Mouse (Mus musculus): Measurements from ENCODE around the gene Dnajc5. TPM values are rescaled to one million over a fixed set of nuclear protein-coding genes. Genes with fewer than 3 reads are reported as not detected.

Dnajc5 gene
- polyA plus RNA-seq, 1 experiment from 2014 or later = 69.8 TPM

GRCm38 (mm10) chr2:181568272-181569008 is 48.2 kb downstream of the Dnajc5 start:
- no peaks in the 10 kb centered on the region for H3K27me3 ChIP-seq (ENCODE audit: control insufficient read depth, insufficient read depth, low read length)
- ATAC-seq (ENCODE audit: insufficient number of reproducible peaks, insufficient read depth, low FRiP score, low read depth) = no peak
- WGBS = 57% methylated on average over 7 of the region's 7 CpGs

GRCm38 (mm10) chr2:181569856-181570255 is 49.6 kb downstream of the Dnajc5 start:
- Histone ChIP-seq H3K36me3 (ENCODE audit: control insufficient read depth, insufficient read depth, low read length) (peaks cover 37% of the 10 kb centered on the region), H3K4me3 (ENCODE audit: control insufficient read depth in 1 of 2, insufficient read depth in 1 of 2, low read depth in 1 of 2, low read length in 2 of 2) (no peak overlapping the region), H3K27me3 (ENCODE audit: control insufficient read depth, insufficient read depth, low read length) (no peaks in the 10 kb centered on the region), H3K4me2 (ENCODE audit: low read length) (no peak overlapping the region), H3K9me3 (ENCODE audit: control insufficient read depth, low read length) (no peaks in the 10 kb centered on the region), H3K4me1 (ENCODE audit: control insufficient read depth in 2 of 2, insufficient read depth in 2 of 2, low read length in 2 of 2) (0 out of 4 replicates have a peak, but pooled peaks cover 0 to 2% of the 10 kb centered on the region in 2 experiments), H3K27ac (replicated peaks in 1 of 2; ENCODE audit: control insufficient read depth in 1 of 2, insufficient read depth in 1 of 2, low read depth in 2 of 2, low read length in 2 of 2) (no peak overlapping the region), H3K9ac (ENCODE audit: low read length) (no peak overlapping the region)
- no peak for ATAC-seq (ENCODE audit: insufficient number of reproducible peaks, insufficient read depth, low FRiP score, low read depth)
- 85% methylated on average over 10 of the region's 10 CpGs for WGBS

More at GRCm38 (mm10) chr2:181568272-181569008, 48.2 kb downstream of the Dnajc5 start:
- no peak overlapping the region for H3K4me3 ChIP-seq (ENCODE audit: control insufficient read depth in 1 of 2, insufficient read depth in 1 of 2, low read depth in 1 of 2, low read length in 2 of 2)
- H3K36me3 ChIP-seq (ENCODE audit: control insufficient read depth, insufficient read depth, low read length) = peaks cover 23% of the 10 kb centered on the region
- H3K27ac ChIP-seq (replicated peaks in 1 of 2; ENCODE audit: control insufficient read depth in 1 of 2, insufficient read depth in 1 of 2, low read depth in 2 of 2, low read length in 2 of 2) = no peak overlapping the region
- no peaks in the 10 kb centered on the region for H3K9me3 ChIP-seq (ENCODE audit: control insufficient read depth, low read length)
- H3K9ac ChIP-seq (ENCODE audit: low read length) = no peak overlapping the region
- 0 out of 4 replicates have a peak, but pooled peaks cover 0 to 2% of the 10 kb centered on the region in 2 experiments for H3K4me1 ChIP-seq (ENCODE audit: control insufficient read depth in 2 of 2, insufficient read depth in 2 of 2, low read length in 2 of 2)
- H3K4me2 ChIP-seq (ENCODE audit: low read length) = no peak overlapping the region

- H3K4me2 ChIP-seq (ENCODE audit: low read length) = no peak overlapping the region
- 0 out of 4 replicates have a peak, but pooled peaks cover 0 to 2% of the 10 kb centered on the region in 2 experiments for H3K4me1 ChIP-seq (ENCODE audit: control insufficient read depth in 2 of 2, insufficient read depth in 2 of 2, low read length in 2 of 2)
- WGBS = 80% methylated on average over 8 of the region's 8 CpGs
- H3K4me3 ChIP-seq (ENCODE audit: control insufficient read depth in 1 of 2, insufficient read depth in 1 of 2, low read depth in 1 of 2, low read length in 2 of 2) = no peak overlapping the region
- H3K9ac ChIP-seq (ENCODE audit: low read length) = no peak overlapping the region
- H3K36me3 ChIP-seq (ENCODE audit: control insufficient read depth, insufficient read depth, low read length) = peaks cover 38% of the 10 kb centered on the region
- H3K9me3 ChIP-seq (ENCODE audit: control insufficient read depth, low read length) = no peaks in the 10 kb centered on the region
- H3K27ac ChIP-seq (replicated peaks in 1 of 2; ENCODE audit: control insufficient read depth in 1 of 2, insufficient read depth in 1 of 2, low read depth in 2 of 2, low read length in 2 of 2) = no peak overlapping the region
- no peaks in the 10 kb centered on the region for H3K27me3 ChIP-seq (ENCODE audit: control insufficient read depth, insufficient read depth, low read length)
- ATAC-seq (ENCODE audit: insufficient number of reproducible peaks, insufficient read depth, low FRiP score, low read depth) = no peak
Measured at GRCm38 (mm10) chr2:181570375-181570774, 50.1 kb downstream of the Dnajc5 start.

GRCm38 (mm10) chr2:181570921-181571595 is 50.8 kb downstream of the Dnajc5 start:
- no peaks in the 10 kb centered on the region for H3K27me3 ChIP-seq (ENCODE audit: control insufficient read depth, insufficient read depth, low read length)
- 0 out of 4 replicates have a peak, but pooled peaks cover 0 to 2% of the 10 kb centered on the region in 2 experiments for H3K4me1 ChIP-seq (ENCODE audit: control insufficient read depth in 2 of 2, insufficient read depth in 2 of 2, low read length in 2 of 2)
- WGBS = 59% methylated on average over 6 of the region's 6 CpGs
- no peak overlapping the region for H3K4me2 ChIP-seq (ENCODE audit: low read length)
- no peak overlapping the region for H3K27ac ChIP-seq (replicated peaks in 1 of 2; ENCODE audit: control insufficient read depth in 1 of 2, insufficient read depth in 1 of 2, low read depth in 2 of 2, low read length in 2 of 2)
- peaks cover 38% of the 10 kb centered on the region for H3K36me3 ChIP-seq (ENCODE audit: control insufficient read depth, insufficient read depth, low read length)
- H3K9me3 ChIP-seq (ENCODE audit: control insufficient read depth, low read length) = no peaks in the 10 kb centered on the region
- H3K9ac ChIP-seq (ENCODE audit: low read length) = no peak overlapping the region
- H3K4me3 ChIP-seq (ENCODE audit: control insufficient read depth in 1 of 2, insufficient read depth in 1 of 2, low read depth in 1 of 2, low read length in 2 of 2) = no peak overlapping the region
- ATAC-seq (ENCODE audit: insufficient number of reproducible peaks, insufficient read depth, low FRiP score, low read depth) = peak; percentile 20; the same call in 1 of the 2 replicates

- Histone ChIP-seq H3K27ac (replicated peaks in 1 of 2; ENCODE audit: control insufficient read depth in 1 of 2, insufficient read depth in 1 of 2, low read depth in 2 of 2, low read length in 2 of 2) (no peak overlapping the region), H3K9me3 (ENCODE audit: control insufficient read depth, low read length) (no peaks in the 10 kb centered on the region), H3K4me2 (ENCODE audit: low read length) (no peak overlapping the region), H3K4me1 (ENCODE audit: control insufficient read depth in 2 of 2, insufficient read depth in 2 of 2, low read length in 2 of 2) (0 out of 4 replicates have a peak, but pooled peaks cover 0 to 2% of the 10 kb centered on the region in 2 experiments), H3K4me3 (ENCODE audit: control insufficient read depth in 1 of 2, insufficient read depth in 1 of 2, low read depth in 1 of 2, low read length in 2 of 2) (no peak overlapping the region), H3K27me3 (ENCODE audit: control insufficient read depth, insufficient read depth, low read length) (no peaks in the 10 kb centered on the region), H3K36me3 (ENCODE audit: control insufficient read depth, insufficient read depth, low read length) (peaks cover 38% of the 10 kb centered on the region), H3K9ac (ENCODE audit: low read length) (no peak overlapping the region)
- ATAC-seq (ENCODE audit: insufficient number of reproducible peaks, insufficient read depth, low FRiP score, low read depth) = no peak
- 87% methylated on average over 11 of the region's 11 CpGs for WGBS
Measured at GRCm38 (mm10) chr2:181571941-181572670, 51.8 kb downstream of the Dnajc5 start.

GRCm38 (mm10) chr2:181572921-181573920 is 52.9 kb downstream of the Dnajc5 start:
- peaks cover 38% of the 10 kb centered on the region for H3K36me3 ChIP-seq (ENCODE audit: control insufficient read depth, insufficient read depth, low read length)
- H3K4me1 ChIP-seq (ENCODE audit: control insufficient read depth in 2 of 2, insufficient read depth in 2 of 2, low read length in 2 of 2) = peaks cover 6 to 11% of the 10 kb centered on the region in 2 experiments
- H3K9ac ChIP-seq (ENCODE audit: low read length) = no peak overlapping the region
- no peak overlapping the region for H3K4me2 ChIP-seq (ENCODE audit: low read length)
- WGBS = 91% methylated on average over 15 of the region's 15 CpGs
- H3K27ac ChIP-seq (replicated peaks in 1 of 2; ENCODE audit: control insufficient read depth in 1 of 2, insufficient read depth in 1 of 2, low read depth in 2 of 2, low read length in 2 of 2) = no peak overlapping the region
- H3K9me3 ChIP-seq (ENCODE audit: control insufficient read depth, low read length) = no peaks in the 10 kb centered on the region
- no peak for ATAC-seq (ENCODE audit: insufficient number of reproducible peaks, insufficient read depth, low FRiP score, low read depth)
- H3K4me3 ChIP-seq (ENCODE audit: control insufficient read depth in 1 of 2, insufficient read depth in 1 of 2, low read depth in 1 of 2, low read length in 2 of 2) = no peak overlapping the region
- H3K27me3 ChIP-seq (ENCODE audit: control insufficient read depth, insufficient read depth, low read length) = no peaks in the 10 kb centered on the region
